Mouse (Mus musculus) forebrain, embryonic 11.5 days (tissue): ENCODE data around the gene Castor1. TPM values are rescaled to one million over a fixed set of nuclear protein-coding genes. Genes with fewer than 3 reads are reported as not detected.

Experiments used
- ATAC-seq: fragments of 200-750 bp; cut with Nextera tagmentation; replicated peaks from 2 replicates; pipeline ENCODE4 v1.8.0; 2017; ENCODE audit warnings: moderate TSS enrichment; ENCODE audit not compliant: low FRiP score
- DNase-seq: peaks from one replicate; pipeline ENCODE4 v3.0.0-alpha.2; 2017; ENCODE audit warnings: low spot score
- H3K27ac ChIP-seq: fragments of 300-500 bp; sonication (generic); 2 replicates; pipeline ENCODE4 v1.5.1; 2014; ENCODE audit warnings: low read depth, low read length
- H3K27me3 ChIP-seq: fragments of 300-500 bp; sonication (generic); 2 replicates; pipeline ENCODE4 v1.6.1; 2014; ENCODE audit warnings: mild to moderate bottlenecking, low read length, mixed read lengths; ENCODE audit not compliant: control insufficient read depth, insufficient read depth
- H3K36me3 ChIP-seq: fragments of 300-500 bp; sonication (generic); 2 replicates; pipeline ENCODE4 v1.6.1; 2014; ENCODE audit warnings: mild to moderate bottlenecking, low read length, moderate library complexity, mixed read lengths; ENCODE audit not compliant: control insufficient read depth, insufficient read depth
- H3K4me1 ChIP-seq: fragments of 300-500 bp; sonication (generic); replicated peaks from 2 replicates; pipeline ENCODE4 v1.6.1; 2014; ENCODE audit warnings: low read length, mixed read lengths; ENCODE audit not compliant: control insufficient read depth, insufficient read depth
- H3K4me2 ChIP-seq: fragments of 300-500 bp; sonication (generic); 2 replicates; pipeline ENCODE4 v1.6.1; 2014; ENCODE audit warnings: low read depth, mild to moderate bottlenecking, low read length, moderate library complexity, mixed read lengths; ENCODE audit not compliant: severe bottlenecking
- H3K4me3 ChIP-seq: fragments of 300-500 bp; sonication (generic); 2 replicates; pipeline ENCODE4 v1.5.1; 2014; ENCODE audit warnings: low read depth, low read length
- H3K9ac ChIP-seq: fragments of 300-500 bp; sonication (generic); 2 replicates; pipeline ENCODE4 v1.6.1; 2014; ENCODE audit warnings: low read length
- H3K9me3 ChIP-seq: fragments of 300-500 bp; sonication (generic); 2 replicates; pipeline ENCODE4 v1.6.1; 2016; ENCODE audit warnings: low read length, mixed read lengths; ENCODE audit not compliant: control insufficient read depth
- WGBS: fragments of 180-500 bp; shearing (Covaris S2); extraction: QIAGEN DNeasy Blood & Tissue Kit; methylation state at CpG from one replicate; pipeline ENCODE4 v1.1.7; 2014; 5-methylcytosine and 5-hydroxymethylcytosine counted together
- polyA plus RNA-seq: library from polyadenylated mRNA; unstranded; fragments of >200 nt; fragmentation: Nextera tagmentation; extraction: Ambion mirVana; gene quantifications from 2 replicates; pipeline ENCODE4 v1.2.1, GENCODE M21; 2014

Castor1 gene
- polyA plus RNA-seq, 1 experiment from 2014 or later, result 2.5 TPM

DNA sequence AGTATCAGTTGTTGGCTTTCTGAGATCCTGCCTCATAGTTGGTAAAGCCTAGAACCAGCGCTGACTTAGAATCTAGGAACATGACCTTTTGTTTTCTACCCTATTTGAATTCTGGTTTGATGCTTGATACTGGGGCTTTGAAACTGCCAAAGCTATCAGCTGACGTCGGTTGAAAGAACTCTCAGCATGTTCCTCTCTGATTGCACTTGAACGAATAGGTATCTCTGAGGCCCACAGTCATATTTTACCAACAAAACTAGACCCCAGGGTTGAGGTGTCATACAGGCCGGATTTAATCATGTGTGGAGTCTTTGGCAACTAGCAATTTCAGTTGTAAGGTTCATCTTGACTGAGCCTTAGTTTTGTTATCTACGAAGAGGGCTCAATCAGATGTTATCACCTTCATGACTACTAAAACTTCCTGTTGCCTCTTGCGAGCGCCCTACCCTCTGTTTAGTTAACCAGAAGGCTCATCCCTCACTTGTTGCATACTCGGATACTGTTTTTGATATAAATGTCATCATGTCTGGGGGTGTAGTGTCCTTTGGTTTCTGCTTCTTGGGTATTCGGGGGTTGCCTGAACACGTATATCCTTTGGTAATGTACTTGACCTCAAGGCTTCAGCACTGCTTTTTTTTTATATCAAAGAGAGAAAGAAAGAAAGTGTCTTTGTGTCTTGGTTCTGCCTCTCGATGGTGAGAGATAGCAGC, 14.9 kb upstream of the Castor1 start:
- WGBS, result 90% methylated on average over 12 of the region's 12 CpGs
- Histone ChIP-seq H3K27ac (no peak overlapping the region), H3K4me1 (no peaks in the 10 kb centered on the region), H3K27me3 (no peaks in the 10 kb centered on the region), H3K4me2 (no peak overlapping the region), H3K36me3 (no peaks in the 10 kb centered on the region), H3K9me3 (no peaks in the 10 kb centered on the region), H3K9ac (no peak overlapping the region), H3K4me3 (no peak overlapping the region)
- ATAC-seq, result no peak
- DNase-seq, result no peak

DNA sequence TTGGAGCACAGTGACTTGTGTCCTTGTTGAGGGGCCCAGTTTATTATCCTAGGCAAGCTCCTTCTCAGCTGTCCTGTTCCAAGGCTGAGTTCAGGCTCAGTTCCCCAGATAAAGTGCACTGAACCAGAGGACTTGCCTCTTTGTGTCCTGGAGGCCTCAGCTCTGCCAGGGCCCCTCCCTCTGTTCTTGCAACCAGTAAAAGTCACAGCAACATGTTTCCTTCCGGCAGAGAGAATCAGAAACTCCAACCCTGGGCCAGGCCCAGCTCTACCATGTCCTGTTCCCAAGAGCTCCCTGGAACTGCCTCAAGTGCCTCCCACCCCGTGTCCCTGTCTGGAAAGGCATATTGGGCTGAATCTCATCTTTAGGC, 14.3 kb upstream of the Castor1 start:
- Histone ChIP-seq H3K4me3 (no peak overlapping the region), H3K4me1 (no peaks in the 10 kb centered on the region), H3K27me3 (no peaks in the 10 kb centered on the region), H3K4me2 (no peak overlapping the region), H3K9me3 (no peaks in the 10 kb centered on the region), H3K27ac (no peak overlapping the region), H3K36me3 (no peaks in the 10 kb centered on the region), H3K9ac (no peak overlapping the region)
- ATAC-seq (no peak), DNase-seq (no peak)
- WGBS, result 51% methylated on average over 2 of the region's 2 CpGs

DNA sequence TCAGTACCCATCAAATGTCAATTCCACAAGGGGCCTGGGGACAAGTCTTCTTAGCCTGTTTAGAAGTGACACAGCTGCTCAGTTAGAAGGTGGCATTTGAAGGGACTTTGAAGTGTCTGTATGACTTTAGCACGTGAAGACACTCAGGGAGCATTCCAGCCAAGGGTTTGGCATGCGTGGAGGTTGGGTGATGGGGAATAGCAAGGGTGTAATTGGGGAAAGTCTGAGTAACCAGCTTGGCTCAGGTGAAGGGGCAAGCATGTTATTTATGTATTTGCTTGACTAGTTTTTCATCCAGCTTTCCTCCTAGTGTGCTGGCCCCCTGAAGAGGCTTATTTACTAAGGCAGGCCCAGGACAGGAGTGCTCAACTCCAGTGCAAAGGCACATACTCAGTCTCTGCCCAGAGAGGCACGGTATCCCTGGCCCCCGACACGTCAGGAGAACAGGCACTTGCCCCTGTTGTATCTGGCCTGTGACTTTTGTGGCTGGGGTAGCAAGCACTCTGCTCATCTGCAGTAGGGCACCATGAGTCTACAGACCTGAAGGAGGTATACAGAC, 12.8 kb upstream of the Castor1 start:
- DNase-seq, result no peak
- no peaks in the 10 kb centered on the region for H3K36me3 ChIP-seq
- no peaks in the 10 kb centered on the region for H3K9me3 ChIP-seq
- no peaks in the 10 kb centered on the region for H3K4me1 ChIP-seq
- no peak for ATAC-seq
- H3K4me2 ChIP-seq, result no peak overlapping the region
- no peak overlapping the region for H3K9ac ChIP-seq
- no peaks in the 10 kb centered on the region for H3K27me3 ChIP-seq
- H3K4me3 ChIP-seq, result no peak overlapping the region
- WGBS, result 86% methylated on average over 5 of the region's 5 CpGs
- no peak overlapping the region for H3K27ac ChIP-seq

DNA sequence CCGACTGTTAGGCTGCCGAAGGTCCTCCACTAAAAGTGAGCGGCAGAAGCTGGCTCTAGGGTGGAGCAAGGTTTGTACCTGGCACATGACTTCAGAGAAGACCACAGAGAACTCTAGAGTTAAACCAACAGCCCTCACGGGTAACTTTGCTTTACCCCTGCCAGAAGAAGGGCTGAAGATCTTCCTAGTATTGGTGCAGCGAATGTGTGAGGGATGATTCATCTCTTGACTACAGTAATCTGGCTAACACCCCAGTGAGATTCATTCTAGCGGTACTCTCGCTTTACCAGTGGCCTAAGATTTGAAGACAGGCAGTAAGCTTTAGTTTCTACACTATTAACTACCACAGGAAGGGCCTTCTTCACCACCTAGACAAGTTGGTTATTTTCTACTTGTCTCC, 12.1 kb upstream of the Castor1 start:
- no peaks in the 10 kb centered on the region for H3K27me3 ChIP-seq
- H3K9me3 ChIP-seq, result no peaks in the 10 kb centered on the region
- H3K4me1 ChIP-seq, result no peaks in the 10 kb centered on the region
- H3K4me3 ChIP-seq, result no peak overlapping the region
- H3K36me3 ChIP-seq, result no peaks in the 10 kb centered on the region
- no peak for ATAC-seq
- no peak overlapping the region for H3K9ac ChIP-seq
- no peak overlapping the region for H3K27ac ChIP-seq
- no peak overlapping the region for H3K4me2 ChIP-seq
- no peak for DNase-seq
- 93% methylated on average over 7 of the region's 7 CpGs for WGBS

DNA sequence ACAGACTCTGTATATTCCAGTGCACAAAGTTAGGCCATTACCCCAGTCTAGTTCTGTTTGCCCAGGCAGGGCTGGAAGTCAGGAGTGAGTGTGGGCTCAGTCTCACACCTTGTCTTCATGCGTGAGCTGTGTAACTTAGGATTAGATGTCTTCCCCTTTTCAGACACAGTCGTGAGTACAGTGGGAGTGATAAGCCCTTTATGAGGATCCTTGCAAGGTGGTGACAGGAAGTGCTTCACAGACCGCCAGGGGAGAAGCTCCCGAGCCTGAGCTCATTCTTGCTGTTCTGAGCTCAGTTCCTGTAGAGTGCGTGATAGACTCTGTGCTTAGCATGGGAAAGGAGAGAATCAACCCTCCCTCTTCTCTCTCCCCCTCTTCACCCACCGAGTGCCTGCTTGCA, 11.5 kb upstream of the Castor1 start:
- DNase-seq, result no peak
- no peaks in the 10 kb centered on the region for H3K36me3 ChIP-seq
- no peaks in the 10 kb centered on the region for H3K9me3 ChIP-seq
- 89% methylated on average over 6 of the region's 6 CpGs for WGBS
- H3K9ac ChIP-seq, result no peak overlapping the region
- no peak for ATAC-seq
- no peaks in the 10 kb centered on the region for H3K27me3 ChIP-seq
- no peak overlapping the region for H3K4me2 ChIP-seq
- H3K27ac ChIP-seq, result no peak overlapping the region
- H3K4me1 ChIP-seq, result no peaks in the 10 kb centered on the region
- no peak overlapping the region for H3K4me3 ChIP-seq

DNA sequence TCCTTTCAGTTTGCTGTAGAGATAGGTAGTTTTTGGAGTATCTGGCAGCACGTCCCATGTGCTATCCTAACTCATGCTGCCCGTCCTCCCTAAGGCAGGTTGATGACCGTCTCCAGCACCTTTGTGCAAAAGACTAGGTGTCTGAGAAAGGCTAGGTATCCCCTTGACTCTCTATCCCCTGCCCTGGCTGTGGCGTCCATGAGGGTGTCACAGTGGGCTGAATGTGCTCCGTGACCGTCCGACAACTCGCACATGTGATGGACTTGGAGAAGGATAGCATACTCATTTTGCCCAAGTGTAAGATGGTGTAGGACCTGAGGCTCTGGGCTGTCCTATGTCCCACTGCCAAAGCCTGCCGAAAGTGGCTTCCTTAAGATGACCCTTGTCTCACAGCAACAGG, 10.4 kb upstream of the Castor1 start:
- ATAC-seq, result no peak
- H3K4me3 ChIP-seq, result no peak overlapping the region
- no peak overlapping the region for H3K4me2 ChIP-seq
- H3K9me3 ChIP-seq, result no peaks in the 10 kb centered on the region
- DNase-seq, result no peak
- no peak overlapping the region for H3K9ac ChIP-seq
- H3K4me1 ChIP-seq, result no peaks in the 10 kb centered on the region
- WGBS, result 93% methylated on average over 9 of the region's 9 CpGs
- H3K27me3 ChIP-seq, result no peaks in the 10 kb centered on the region
- H3K36me3 ChIP-seq, result no peaks in the 10 kb centered on the region
- no peak overlapping the region for H3K27ac ChIP-seq

DNA sequence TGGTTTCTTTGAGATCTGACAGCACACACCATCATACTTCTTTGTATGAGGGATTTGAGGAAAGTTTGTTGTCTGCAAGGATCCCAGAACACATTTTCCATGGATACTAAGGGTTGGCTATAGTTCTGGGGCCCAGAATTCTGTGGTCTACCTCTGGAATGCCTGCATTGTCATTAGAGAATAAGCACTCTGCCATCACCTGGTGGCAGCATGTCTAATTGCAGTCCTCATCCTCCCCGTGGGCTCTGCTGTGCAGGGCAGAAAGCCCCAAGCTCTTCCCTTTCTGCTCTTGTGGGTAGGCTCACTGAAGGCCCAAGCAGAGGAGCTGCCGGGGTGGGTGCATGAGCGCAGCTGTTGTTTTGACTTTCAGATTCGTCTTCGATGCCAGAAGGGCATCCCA, 8.5 kb upstream of the Castor1 start:
- Histone ChIP-seq H3K36me3 (no peaks in the 10 kb centered on the region; the same call in 1 of the 2 replicates), H3K4me3 (no peak overlapping the region), H3K4me2 (no peak overlapping the region), H3K9me3 (no peaks in the 10 kb centered on the region), H3K27me3 (no peaks in the 10 kb centered on the region), H3K27ac (no peak overlapping the region), H3K4me1 (no peaks in the 10 kb centered on the region), H3K9ac (no peak overlapping the region)
- DNase-seq, result no peak
- ATAC-seq, result no peak
- WGBS, result 74% methylated on average over 5 of the region's 5 CpGs

DNA sequence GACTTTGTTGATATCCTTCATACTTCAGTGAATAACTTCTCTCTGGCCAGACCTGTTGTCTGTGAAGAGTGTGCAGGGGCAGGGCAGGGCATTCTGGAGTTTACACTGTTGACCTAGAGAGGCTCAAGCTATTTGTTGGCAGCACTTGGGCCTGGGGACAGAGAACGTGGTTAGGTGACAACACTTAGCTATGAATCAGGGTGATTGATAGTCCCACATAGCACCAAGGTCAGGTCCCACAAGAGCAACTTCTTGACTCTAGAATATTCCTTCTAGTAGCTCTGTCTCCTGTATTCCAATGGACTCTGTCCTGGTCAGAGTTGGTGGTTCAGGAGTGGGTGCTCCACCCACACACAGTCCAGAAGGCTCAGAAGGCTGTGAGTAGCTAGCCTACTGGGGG, 7.2 kb upstream of the Castor1 start:
- Histone ChIP-seq H3K36me3 (no peaks in the 10 kb centered on the region; the same call in 1 of the 2 replicates), H3K4me3 (no peak overlapping the region), H3K9me3 (no peaks in the 10 kb centered on the region), H3K4me2 (no peak overlapping the region), H3K9ac (no peak overlapping the region), H3K4me1 (no peaks in the 10 kb centered on the region), H3K27ac (no peak overlapping the region), H3K27me3 (no peaks in the 10 kb centered on the region)
- no peak for DNase-seq
- WGBS, result 93% methylated on average over 1 of the region's 1 CpGs
- no peak for ATAC-seq

DNA sequence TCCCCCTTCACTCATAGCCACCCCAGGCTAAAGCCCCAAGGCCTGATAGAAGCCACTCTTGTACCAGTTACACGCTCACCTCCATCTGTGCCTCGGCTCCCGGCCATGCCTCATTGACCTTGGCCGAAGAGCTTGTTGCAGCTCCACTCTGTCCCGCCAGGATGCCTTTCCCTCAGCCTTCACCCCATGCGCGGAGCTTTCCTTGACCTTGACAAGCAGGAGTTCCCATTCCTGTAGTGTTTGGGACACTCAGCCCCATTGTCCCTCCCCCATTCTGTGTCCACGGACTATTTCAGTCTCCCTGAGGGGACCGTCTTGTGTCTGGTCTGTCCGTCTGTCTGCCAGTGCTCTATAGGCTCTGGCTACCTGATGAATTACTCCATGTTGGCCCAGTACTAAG, 4.9 kb upstream of the Castor1 start:
- no peaks in the 10 kb centered on the region for H3K9me3 ChIP-seq
- no peak overlapping the region for H3K27ac ChIP-seq
- H3K36me3 ChIP-seq, result no peaks in the 10 kb centered on the region; the same call in 1 of the 2 replicates
- 95% methylated on average over 10 of the region's 10 CpGs for WGBS
- H3K4me2 ChIP-seq, result no peak overlapping the region
- DNase-seq (no peak), ATAC-seq (no peak)
- H3K9ac ChIP-seq, result no peak overlapping the region
- no peaks in the 10 kb centered on the region for H3K27me3 ChIP-seq
- H3K4me3 ChIP-seq, result no peak overlapping the region
- no peaks in the 10 kb centered on the region for H3K4me1 ChIP-seq
